Mouse (Mus musculus): ENCODE results near the gene Mrpl12.

GRCm38 (mm10) chr11:120534093-120534492, 49.7 kb downstream of the Mrpl12 start:
- TF ChIP-seq CTCF (IDR thresholded peaks at IDR 0.05; ENCODE audit: low read depth) = no peak
- no peak for TF ChIP-seq EP300 (IDR thresholded peaks at IDR 0.05; ENCODE audit: low read depth)

All from heart, postnatal 0 days (tissue).